Mouse (Mus musculus): ENCODE data around the gene Dlx3.

Dlx3 gene

DNA sequence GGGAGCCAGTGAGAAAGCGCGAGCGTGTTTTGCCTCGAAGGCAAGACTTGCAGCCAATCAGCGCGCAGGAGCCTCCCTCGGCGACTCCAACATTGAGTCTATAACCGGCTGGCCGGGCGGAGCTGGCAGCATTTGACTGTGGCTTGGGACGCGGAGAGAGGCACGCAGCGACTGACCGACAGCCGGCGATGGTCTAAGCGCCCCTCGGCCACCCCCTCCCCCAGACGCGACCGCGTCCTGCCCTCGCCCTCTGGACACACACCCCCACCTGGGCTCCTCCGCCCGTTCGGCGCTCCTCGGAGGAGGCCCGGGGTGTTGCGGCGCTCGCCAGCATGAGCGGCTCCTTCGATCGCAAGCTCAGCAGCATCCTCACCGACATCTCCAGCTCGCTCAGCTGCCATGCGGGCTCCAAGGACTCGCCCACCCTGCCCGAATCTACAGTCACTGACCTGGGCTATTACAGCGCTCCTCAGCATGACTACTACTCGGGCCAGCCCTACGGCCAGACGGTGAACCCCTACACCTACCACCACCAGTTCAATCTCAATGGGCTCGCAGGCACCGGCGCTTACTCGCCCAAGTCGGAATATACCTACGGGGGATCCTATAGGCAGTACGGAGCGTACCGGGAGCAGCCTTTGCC lies at the start of gene Dlx3:
Gene Dlx3 (plus strand): TSS at position 130 of the 643 bp plus-strand sequence.
- DNase-seq (ENCODE audit: low spot score), result no peak

DNA sequence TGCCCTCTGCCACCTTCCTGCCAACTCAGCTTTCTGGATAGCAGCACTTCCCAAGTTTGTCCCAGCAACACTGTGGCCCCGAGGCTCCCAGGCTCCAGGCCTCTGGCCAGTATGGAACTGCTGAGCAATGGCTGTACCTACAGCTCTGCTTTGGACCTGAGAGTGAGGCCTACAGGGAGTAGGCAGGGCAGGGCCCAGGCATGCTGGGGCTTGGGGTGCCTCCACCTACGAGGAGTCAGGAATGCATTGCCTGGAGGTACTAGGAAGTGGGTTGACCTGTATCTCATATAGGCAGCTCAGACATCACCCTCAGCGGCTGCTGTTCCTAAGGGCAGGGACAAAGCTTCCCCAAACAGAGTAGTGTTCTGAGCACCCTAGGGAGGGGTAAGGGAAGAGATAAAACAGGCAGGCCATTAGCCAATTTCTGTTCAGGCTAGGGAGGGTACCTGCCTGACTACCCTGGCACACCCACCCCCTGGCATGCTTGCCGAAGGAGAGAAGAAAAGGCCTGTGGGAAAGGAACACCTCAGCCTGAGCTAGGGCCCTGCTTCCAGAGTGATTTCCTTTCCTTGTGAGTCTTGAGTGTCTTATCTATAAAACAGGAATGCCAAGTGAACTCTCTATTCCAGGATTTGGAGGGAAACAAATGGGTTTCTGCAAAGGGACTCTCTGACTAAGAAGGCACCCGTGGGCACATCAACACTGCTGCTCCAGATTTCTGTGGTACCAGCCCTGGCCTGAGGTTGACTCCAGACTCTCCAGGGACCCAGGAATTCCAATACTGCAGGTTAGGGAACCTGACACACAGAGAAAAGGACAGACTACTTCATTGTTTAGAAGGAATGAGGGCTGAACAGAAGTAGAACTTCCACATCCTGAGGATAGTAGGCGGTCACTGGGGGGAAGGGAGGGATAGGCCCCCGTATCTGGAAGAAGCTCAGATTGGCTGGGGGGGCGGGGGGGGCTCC lies 49.5 kb upstream of the Dlx3 start:
- DNase-seq (ENCODE audit: low spot score), result no peak

GRCm38 (mm10) chr11:95071266-95071665 lies 48.7 kb upstream of the Dlx3 start:
- no peak for DNase-seq (ENCODE audit: low spot score)

GRCm38 (mm10) chr11:95072136-95072535 lies 47.8 kb upstream of the Dlx3 start:
- DNase-seq (ENCODE audit: low spot score), result no peak

GRCm38 (mm10) chr11:95072804-95073203 lies 47.1 kb upstream of the Dlx3 start:
- DNase-seq (ENCODE audit: low spot score), result no peak

DNA sequence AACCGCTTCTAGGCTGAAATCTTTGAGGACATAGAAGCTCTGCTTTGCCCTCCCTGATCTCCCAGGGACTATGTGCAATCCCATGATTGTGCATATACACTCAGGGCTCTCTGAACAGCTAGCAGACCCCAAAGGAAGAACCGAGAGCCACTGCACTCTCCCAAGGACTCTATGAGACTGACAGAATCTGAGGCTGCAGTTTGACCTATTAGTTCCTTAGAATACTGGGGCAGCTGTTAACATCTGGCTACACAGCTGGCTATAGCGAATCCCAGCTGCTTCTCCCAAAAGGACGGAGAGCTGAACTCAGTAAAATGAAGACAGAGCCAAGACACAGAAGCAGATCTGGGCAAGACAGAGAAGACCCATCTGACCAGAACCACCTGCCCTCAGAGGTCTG lies 46.1 kb upstream of the Dlx3 start:
- no peak for DNase-seq (ENCODE audit: low spot score)

DNA sequence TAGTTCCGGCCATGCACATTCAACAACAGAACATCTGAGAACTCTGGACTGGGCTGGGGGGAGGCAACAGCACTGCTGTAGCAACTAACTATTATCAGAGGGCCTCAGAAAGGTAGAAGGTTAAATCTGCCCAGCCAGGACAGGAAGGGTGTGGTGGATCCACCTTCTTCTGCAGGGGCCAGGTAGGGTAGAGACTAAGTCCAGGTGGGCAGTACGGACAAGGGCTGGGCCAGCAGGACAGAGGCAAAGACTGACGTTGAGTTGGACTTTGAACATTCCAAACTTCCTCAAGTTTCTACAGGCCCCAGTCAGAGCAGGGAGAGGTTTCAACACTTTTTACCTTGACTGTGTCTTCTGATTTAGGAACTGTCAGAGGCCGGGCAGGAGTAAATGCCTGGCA lies 45.2 kb upstream of the Dlx3 start:
- DNase-seq (ENCODE audit: low spot score), result no peak

GRCm38 (mm10) chr11:95075197-95076040 lies 44.5 kb upstream of the Dlx3 start:
- DNase-seq (ENCODE audit: low spot score), result no peak

GRCm38 (mm10) chr11:95076041-95076535 lies 43.8 kb upstream of the Dlx3 start:
- DNase-seq (ENCODE audit: low spot score), result no peak

DNA sequence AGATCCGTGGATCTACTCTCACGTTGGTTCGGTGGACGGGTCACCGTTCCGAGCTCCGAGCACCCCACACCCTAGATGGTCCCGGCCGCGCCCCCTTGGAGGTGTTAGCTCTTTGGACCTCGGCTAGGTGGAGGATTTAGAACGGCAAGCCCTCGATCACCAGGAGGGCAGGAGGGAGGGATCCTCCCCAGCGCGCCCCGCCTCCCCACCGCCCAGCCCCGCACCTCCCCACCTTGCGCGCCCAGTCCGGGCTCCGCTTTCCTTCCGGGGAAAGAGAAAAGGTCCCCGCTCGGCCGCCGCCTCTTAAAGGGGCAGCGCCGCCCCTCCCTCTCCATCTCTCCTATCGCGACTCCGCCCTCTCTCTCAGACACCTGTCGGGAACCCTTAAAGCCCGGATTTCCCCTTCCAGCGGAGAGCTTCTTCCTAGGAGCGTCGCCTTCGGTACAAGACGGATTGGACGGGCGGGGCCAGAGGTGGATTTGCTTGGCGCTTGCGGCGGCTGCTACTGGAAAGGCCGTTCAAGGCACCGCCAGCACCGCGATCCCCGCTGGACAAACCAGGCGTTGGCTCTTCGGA lies 43.3 kb upstream of the Dlx3 start, which contains the start of gene Itga3:
Gene Itga3 (minus strand): TSS at position 266 of the 576 bp plus-strand sequence.
- peak; percentile 47 for DNase-seq (ENCODE audit: low spot score)

DNA sequence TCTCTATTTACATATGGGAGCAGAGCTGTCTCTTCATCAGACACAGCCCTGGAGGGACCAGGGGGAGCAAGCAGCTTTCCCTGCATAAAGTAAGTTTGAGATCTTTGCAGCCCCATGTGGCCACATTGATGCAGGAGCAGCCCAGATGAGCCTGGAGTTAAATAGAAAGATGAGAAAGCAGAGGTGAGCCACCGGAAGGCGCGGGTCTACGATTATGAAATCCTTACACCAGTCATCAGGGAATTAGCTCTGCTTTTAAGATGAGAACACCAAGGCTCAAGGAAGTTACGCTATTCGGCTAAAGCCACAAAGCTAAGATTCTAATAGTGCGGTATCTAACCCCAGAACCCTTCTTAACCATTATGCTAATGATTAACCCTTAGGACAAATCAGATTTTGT lies 42.0 kb upstream of the Dlx3 start:
- DNase-seq (ENCODE audit: low spot score), result no peak

- DNase-seq (ENCODE audit: low spot score), result no peak
These were observed 40.6 kb upstream of the Dlx3 start for GRCm38 (mm10) chr11:95079256-95079875.

DNA sequence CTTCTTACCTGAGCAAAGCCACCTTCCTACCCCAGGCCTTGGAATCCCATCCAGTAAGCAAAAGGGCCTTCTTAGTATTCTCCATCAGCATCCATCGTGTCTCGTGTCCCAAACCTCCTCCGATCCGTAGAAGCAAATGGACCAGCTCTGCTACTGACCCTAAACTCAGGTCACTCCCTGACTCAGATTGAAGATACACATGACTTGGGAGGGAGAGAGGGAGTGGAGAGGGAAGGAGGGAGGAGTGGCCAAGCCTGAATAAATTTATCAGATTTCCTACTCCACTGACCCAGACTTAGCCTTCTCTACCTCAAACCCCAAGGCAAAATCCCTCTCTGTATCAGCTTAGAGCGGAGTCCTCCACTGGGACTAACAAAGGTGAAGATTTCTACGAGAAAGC lies 39.1 kb upstream of the Dlx3 start:
- DNase-seq (ENCODE audit: low spot score), result no peak

- DNase-seq (ENCODE audit: low spot score), result no peak
These were observed 37.0 kb upstream of the Dlx3 start for GRCm38 (mm10) chr11:95082896-95083295.

- DNase-seq (ENCODE audit: low spot score), result no peak
These were observed 35.7 kb upstream of the Dlx3 start for GRCm38 (mm10) chr11:95084175-95084574.

DNA sequence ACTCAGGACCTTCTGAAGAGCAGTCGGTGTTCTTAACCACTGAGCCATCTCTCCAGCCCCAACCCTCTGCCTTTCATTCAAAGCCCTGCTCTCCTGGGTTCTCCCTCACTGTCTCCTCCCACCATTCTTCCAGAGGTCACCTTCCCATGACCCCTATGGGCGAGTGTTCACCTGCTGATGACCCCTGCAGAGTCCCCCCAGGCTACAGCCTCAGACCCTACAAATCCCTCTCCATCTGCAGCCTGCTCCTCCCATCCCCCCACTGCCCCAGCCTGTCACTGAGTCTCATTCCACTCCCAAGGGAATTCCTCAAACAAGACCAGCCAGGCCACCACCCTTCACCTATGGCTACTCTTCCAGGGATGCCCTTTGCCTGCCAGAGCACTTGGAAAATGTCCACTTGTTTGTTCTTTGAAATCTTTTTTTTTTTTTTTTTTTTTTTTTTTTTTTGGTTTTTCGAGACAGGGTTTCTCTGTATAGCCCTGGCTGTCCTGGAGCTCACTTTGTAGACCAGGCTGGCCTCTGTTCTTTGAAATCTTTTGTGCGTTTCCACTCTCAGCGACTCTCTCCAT lies 35.0 kb upstream of the Dlx3 start:
- DNase-seq (ENCODE audit: low spot score), result no peak

DNA sequence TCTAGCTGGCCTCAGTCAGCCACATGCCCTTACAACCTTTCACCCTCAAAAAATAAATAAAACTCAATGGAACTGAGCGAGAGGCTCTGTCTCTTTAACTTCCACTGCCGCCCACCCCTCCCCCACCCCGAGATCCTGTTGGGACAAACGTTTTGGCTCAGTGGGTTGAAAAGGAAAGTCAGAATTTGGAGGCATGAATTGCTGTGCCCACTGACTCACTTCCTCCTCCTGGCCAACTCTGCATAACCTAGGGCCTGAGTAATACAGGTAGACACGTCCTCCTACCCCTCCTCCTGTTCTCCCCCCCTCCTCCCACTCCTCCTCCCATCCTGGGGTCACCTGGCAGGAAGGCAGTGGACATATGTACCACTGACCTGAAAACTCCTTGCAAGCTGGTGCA lies 34.2 kb upstream of the Dlx3 start:
- no peak for DNase-seq (ENCODE audit: low spot score)

- DNase-seq (ENCODE audit: low spot score), result no peak
These were observed 33.7 kb upstream of the Dlx3 start for GRCm38 (mm10) chr11:95086229-95086628.

DNA sequence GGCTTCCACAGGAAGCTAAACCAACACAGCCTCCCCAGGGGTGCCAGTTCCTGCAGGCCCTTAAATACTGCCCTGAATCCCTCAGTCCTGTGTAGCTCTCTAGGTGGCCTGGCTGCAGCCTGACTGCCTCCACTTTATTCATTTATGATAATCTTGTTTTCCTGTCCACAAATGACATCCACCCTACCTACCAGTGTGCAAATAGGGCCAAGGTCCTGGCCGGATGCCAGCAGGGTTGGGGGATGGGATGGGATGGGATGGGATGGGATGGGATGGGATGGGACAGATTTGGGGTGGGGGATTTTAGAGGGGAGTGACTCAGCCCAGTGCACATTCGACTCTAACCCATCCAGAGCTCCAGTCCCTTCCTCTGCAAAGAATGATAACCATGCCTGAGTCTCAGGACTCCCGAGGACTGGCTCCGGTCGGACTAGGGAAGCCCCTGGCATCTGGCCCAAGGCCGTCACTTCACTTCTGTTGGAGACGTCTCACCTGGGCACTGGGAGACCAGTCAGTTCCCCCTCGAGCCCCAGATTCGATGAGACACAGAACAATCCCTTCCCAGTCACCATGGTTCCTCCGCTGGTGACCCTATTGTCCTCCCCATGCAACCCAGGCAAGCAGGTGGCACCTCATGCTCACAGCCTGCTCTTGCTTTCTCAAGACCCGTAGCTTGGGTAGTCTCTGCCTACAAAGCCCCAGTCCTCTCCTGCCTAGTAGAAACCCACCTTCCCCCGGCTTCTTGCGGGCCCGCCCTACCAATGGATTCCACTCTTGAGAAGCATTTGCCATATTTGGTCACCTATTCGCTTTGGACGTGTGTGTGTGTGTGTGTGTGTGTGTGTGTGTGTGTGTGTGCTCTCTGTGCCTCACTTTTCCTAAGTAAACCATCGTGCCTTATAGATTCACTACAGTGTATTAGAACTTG lies 32.4 kb upstream of the Dlx3 start:
- no peak for DNase-seq (ENCODE audit: low spot score)

DNA sequence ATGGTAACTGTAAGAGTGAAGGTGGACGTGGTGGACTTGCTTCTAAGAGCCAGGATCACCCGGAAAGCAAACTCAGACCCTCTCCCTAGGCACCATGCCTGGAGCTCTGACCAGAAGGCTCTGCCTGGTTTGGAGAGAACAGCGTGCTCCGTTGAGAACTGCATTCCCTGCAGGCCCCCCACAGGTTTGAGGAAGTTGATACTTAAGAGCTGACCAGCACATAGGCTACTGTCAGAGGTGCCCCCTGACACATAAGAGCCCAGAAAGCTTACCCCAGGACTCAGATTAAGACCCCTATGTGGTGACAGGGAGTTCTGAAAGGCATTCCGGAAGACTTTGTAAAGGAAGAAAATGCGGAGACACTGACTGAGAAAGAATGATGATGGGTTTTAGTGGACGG lies 31.6 kb upstream of the Dlx3 start:
- DNase-seq (ENCODE audit: low spot score), result no peak

Data from ovary, postnatal 10 days (tissue).